Mouse (Mus musculus): ENCODE data around the gene Sf3b2. TPM values are rescaled to one million over a fixed set of nuclear protein-coding genes. Genes with fewer than 3 reads are reported as not detected.

The Sf3b2 gene
- polyA plus RNA-seq, 1 experiment from 2014 or later, result 183 TPM

- Histone ChIP-seq H3K4me2 (no peak overlapping the region), H3K36me3 (no peaks in the 10 kb centered on the region), H3K4me3 (no peak overlapping the region), H3K27me3 (replicated peaks) (peaks cover 42% of the 10 kb centered on the region), H3K4me1 (peaks cover 22% of the 10 kb centered on the region), H3K9me3 (replicated peaks) (no peaks in the 10 kb centered on the region), H3K9ac (no peak overlapping the region), H3K27ac (no peak overlapping the region)
- WGBS (ENCODE audit: insufficient replicate concordance), result 70% methylated on average over 6 of the region's 6 CpGs
- no peak for ATAC-seq
Observed at GRCm38 (mm10) chr19:5300588-5300987, 5.3 kb upstream of the Sf3b2 start.

- Histone ChIP-seq H3K4me1 (peaks cover 35% of the 10 kb centered on the region), H3K4me2 (peak within 1 kb of the TSS; percentile 59), H3K27ac (no peak within 1 kb of the TSS), H3K36me3 (peaks cover 9% of the 10 kb centered on the region), H3K9me3 (replicated peaks) (no peaks in the 10 kb centered on the region), H3K9ac (peak within 1 kb of the TSS; percentile 48; the same call in 1 of the 2 replicates), H3K4me3 (peak within 1 kb of the TSS; percentile 39), H3K27me3 (replicated peaks) (peaks cover 34% of the 10 kb centered on the region)
- WGBS (ENCODE audit: insufficient replicate concordance), result 21% methylated on average over 32 of the region's 32 CpGs
- no peak for ATAC-seq
Observed at GRCm38 (mm10) chr19:5297903-5298800, 2.9 kb upstream of the Sf3b2 start, which contains the start of gene Gal3st3. Gene Gal3st3 (plus strand): TSS chr19:5298331.

DNA sequence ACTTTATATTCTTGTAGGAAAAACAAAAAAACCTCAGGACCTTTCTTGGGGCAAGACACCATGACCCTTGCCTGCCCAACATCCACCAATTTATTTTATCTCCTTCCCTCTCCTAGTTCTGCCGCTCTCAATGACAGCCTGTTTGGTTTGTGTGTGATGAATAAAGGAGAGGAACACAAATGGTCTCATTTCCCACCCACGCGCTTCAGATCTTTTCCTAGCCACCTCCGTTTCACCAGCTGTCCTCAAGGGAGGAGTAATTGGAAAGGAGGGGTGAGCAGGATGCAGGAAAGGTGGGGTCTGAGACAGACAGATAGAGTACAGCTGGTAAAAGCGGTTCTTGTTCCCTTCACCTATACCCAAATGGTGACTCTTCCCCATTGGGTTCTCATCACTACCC is 1.4 kb upstream of the Sf3b2 start:
- H3K9me3 ChIP-seq (replicated peaks), result no peaks in the 10 kb centered on the region
- peak overlapping the region; percentile 79; the same call in 1 of the 2 replicates for H3K4me3 ChIP-seq
- H3K36me3 ChIP-seq, result peaks cover 24% of the 10 kb centered on the region
- ATAC-seq, result no peak
- no peak overlapping the region for H3K27ac ChIP-seq
- peaks cover 34% of the 10 kb centered on the region for H3K27me3 ChIP-seq (replicated peaks)
- H3K4me1 ChIP-seq, result peaks cover 41% of the 10 kb centered on the region
- H3K9ac ChIP-seq, result 0 out of 2 replicates have a peak overlapping the region, but pooled peaks have one; percentile 71
- H3K4me2 ChIP-seq, result peak overlapping the region; percentile 93
- 68% methylated on average over 5 of the region's 5 CpGs for WGBS (ENCODE audit: insufficient replicate concordance)

DNA sequence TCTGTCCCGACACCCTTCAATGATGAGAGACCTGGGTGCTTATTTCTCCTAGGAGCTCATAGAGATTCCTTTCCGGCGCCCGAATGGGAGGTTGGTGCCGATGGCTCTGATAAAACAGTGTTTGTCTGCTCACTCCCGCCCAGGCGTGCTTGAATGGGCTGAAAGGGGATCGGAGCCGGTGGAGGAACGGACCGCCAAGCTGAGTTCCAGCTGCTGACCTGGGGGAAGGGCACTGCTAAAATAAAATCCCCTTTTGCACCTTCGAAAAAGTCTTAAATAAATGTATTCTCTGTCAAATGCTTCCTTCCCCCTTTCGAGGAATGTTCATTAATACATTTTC is 451 bp upstream of the Sf3b2 start:
- Histone ChIP-seq H3K4me1 (peaks cover 41% of the 10 kb centered on the region), H3K27ac (peak overlapping the region; percentile 79), H3K9ac (peak overlapping the region; percentile 71), H3K36me3 (peaks cover 33% of the 10 kb centered on the region), H3K4me3 (peak overlapping the region; percentile 79), H3K9me3 (replicated peaks) (no peaks in the 10 kb centered on the region), H3K4me2 (peak overlapping the region; percentile 93), H3K27me3 (replicated peaks) (peaks cover 31% of the 10 kb centered on the region)
- peak; percentile 66 for ATAC-seq
- WGBS (ENCODE audit: insufficient replicate concordance), result 5% methylated on average over 13 of the region's 13 CpGs

DNA sequence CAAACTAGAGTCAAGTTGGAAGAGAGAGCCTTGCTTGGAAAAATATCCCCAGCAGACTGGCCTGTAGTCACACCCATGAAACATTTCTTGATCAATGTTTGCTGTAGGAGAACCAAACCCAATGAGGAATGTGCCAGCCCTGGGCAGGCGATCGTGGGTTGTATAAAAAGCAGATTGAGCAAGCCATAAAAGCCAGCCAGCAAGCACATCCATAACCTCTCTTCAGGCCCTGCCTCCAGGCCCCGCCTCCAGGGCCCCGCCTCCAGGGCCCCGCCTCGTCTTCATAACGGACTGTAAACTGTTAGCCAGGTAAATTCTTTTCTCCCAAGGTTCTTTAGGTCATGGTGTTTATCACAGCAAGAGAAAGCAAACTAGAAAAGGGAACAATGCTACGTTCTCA is 16.9 kb downstream of the Sf3b2 start:
- H3K9me3 ChIP-seq (replicated peaks), result no peaks in the 10 kb centered on the region
- H3K36me3 ChIP-seq, result peaks cover 94% of the 10 kb centered on the region
- ATAC-seq, result no peak
- no peak overlapping the region for H3K4me3 ChIP-seq
- no peak overlapping the region for H3K4me2 ChIP-seq
- no peak overlapping the region for H3K9ac ChIP-seq
- 76% methylated on average over 8 of the region's 8 CpGs for WGBS (ENCODE audit: insufficient replicate concordance)
- peaks cover 19% of the 10 kb centered on the region for H3K4me1 ChIP-seq
- H3K27me3 ChIP-seq (replicated peaks), result no peaks in the 10 kb centered on the region
- no peak overlapping the region for H3K27ac ChIP-seq

GRCm38 (mm10) chr19:5277140-5277539 is 18.1 kb downstream of the Sf3b2 start:
- ATAC-seq, result no peak
- Histone ChIP-seq H3K9me3 (replicated peaks) (no peaks in the 10 kb centered on the region), H3K36me3 (peaks cover 81% of the 10 kb centered on the region)

DNA sequence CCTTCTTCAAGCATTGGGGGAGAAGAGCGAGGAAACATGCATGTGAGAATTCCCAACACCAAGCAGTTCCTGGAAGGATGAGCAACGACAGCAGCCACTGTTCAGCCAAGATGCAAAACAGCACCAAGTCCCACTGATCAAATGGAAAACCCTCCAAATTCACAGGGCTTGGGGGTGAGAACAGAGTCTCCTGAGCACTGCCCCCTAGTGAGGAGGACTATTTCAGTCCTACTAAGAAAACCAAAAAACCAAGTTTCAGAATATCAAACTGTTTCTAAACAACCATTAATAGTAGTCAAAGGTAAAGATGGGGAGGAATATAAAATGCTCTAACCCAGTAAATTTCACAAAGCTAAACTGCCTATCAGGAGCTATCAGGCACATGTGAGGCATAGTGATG is 18.7 kb downstream of the Sf3b2 start:
- Histone ChIP-seq H3K9ac (no peak overlapping the region), H3K36me3 (peaks cover 75% of the 10 kb centered on the region), H3K4me1 (peaks cover 31% of the 10 kb centered on the region), H3K27me3 (replicated peaks) (no peaks in the 10 kb centered on the region), H3K4me3 (no peak overlapping the region), H3K9me3 (replicated peaks) (no peaks in the 10 kb centered on the region), H3K4me2 (no peak overlapping the region), H3K27ac (no peak overlapping the region)
- 82% methylated on average over 2 of the region's 2 CpGs for WGBS (ENCODE audit: insufficient replicate concordance)
- ATAC-seq, result no peak

More at GRCm38 (mm10) chr19:5277140-5277539, 18.1 kb downstream of the Sf3b2 start:
- Histone ChIP-seq H3K4me3 (no peak overlapping the region), H3K27ac (no peak overlapping the region), H3K4me2 (no peak overlapping the region), H3K9ac (no peak overlapping the region), H3K4me1 (peaks cover 25% of the 10 kb centered on the region), H3K27me3 (replicated peaks) (no peaks in the 10 kb centered on the region)
- WGBS (ENCODE audit: insufficient replicate concordance), result 71% methylated on average over 3 of the region's 3 CpGs

DNA sequence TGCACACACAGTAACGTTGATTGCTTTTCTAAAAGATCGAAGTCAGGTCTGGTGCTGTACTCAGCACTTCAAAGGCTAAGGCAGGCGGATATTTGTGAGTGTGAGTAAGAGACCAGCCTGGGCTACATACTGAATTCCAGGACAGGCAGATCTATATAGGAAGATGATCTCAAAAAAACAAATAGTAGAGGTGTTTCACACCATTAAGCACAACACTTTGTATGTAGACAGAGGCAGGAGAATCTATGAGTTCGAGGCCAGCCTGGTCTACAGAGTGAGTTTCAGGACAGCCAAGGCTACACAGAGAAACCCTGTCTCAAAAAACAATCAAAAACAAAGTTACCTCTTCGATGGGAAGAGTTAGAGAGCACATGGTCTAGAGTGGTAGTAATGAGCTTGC is 19.5 kb downstream of the Sf3b2 start:
- Histone ChIP-seq H3K36me3 (peaks cover 70% of the 10 kb centered on the region), H3K9me3 (replicated peaks) (no peaks in the 10 kb centered on the region), H3K27ac (no peak overlapping the region), H3K4me3 (no peak overlapping the region), H3K4me1 (peaks cover 39% of the 10 kb centered on the region), H3K9ac (no peak overlapping the region), H3K4me2 (no peak overlapping the region), H3K27me3 (replicated peaks) (no peaks in the 10 kb centered on the region)
- no peak for ATAC-seq
- WGBS (ENCODE audit: insufficient replicate concordance), result 85% methylated on average over 5 of the region's 5 CpGs

- Histone ChIP-seq H3K4me1 (peaks cover 50% of the 10 kb centered on the region), H3K4me2 (no peak overlapping the region), H3K9ac (no peak overlapping the region), H3K27ac (peak overlapping the region; percentile 38; the same call in 1 of the 2 replicates), H3K27me3 (replicated peaks) (no peaks in the 10 kb centered on the region), H3K36me3 (peaks cover 61% of the 10 kb centered on the region), H3K4me3 (no peak overlapping the region), H3K9me3 (replicated peaks) (no peaks in the 10 kb centered on the region)
- ATAC-seq, result no peak
- WGBS (ENCODE audit: insufficient replicate concordance), result 83% methylated on average over 12 of the region's 13 CpGs
Observed at GRCm38 (mm10) chr19:5274641-5275040, 20.6 kb downstream of the Sf3b2 start.

GRCm38 (mm10) chr19:5273916-5274315 is 21.3 kb downstream of the Sf3b2 start:
- 54% methylated on average over 4 of the region's 4 CpGs for WGBS (ENCODE audit: insufficient replicate concordance)
- Histone ChIP-seq H3K27me3 (replicated peaks) (no peaks in the 10 kb centered on the region), H3K9me3 (replicated peaks) (no peaks in the 10 kb centered on the region), H3K4me3 (peak overlapping the region; percentile 96; the same call in 1 of the 2 replicates), H3K36me3 (peaks cover 54% of the 10 kb centered on the region), H3K9ac (peak overlapping the region; percentile 95), H3K4me2 (peak overlapping the region; percentile 100), H3K4me1 (peaks cover 56% of the 10 kb centered on the region), H3K27ac (peak overlapping the region; percentile 88)
- ATAC-seq, result no peak

GRCm38 (mm10) chr19:5272801-5273733 is 22.2 kb downstream of the Sf3b2 start, which contains the start of gene Pacs1:
Gene Pacs1 (minus strand): TSS chr19:5273119.
- Histone ChIP-seq H3K9me3 (replicated peaks) (no peaks in the 10 kb centered on the region), H3K27me3 (replicated peaks) (no peaks in the 10 kb centered on the region), H3K4me1 (peaks cover 64% of the 10 kb centered on the region), H3K4me2 (peak within 1 kb of the TSS; percentile 100), H3K36me3 (peaks cover 45% of the 10 kb centered on the region), H3K9ac (peak within 1 kb of the TSS; percentile 95), H3K4me3 (peak within 1 kb of the TSS; percentile 96), H3K27ac (peak within 1 kb of the TSS; percentile 88)
- ATAC-seq, result peak; percentile 79
- under 1% methylated on average over 61 of the region's 97 CpGs for WGBS (ENCODE audit: insufficient replicate concordance)

Data from liver, embryonic 12.5 days (tissue).